ENCODE assay signal across 24 mouse cellular contexts in genomic region chr16:95715026-95715425, GRCm38 (mm10). TPM values are rescaled to one million over a fixed set of nuclear protein-coding genes. Genes with fewer than 3 reads are reported as not detected.
DNase-seq lines count a peak whose midpoint lies in the region; ATAC-seq and TF ChIP-seq lines count a peak whose summit lies in the region.
"Had no signal": no experiment of that assay in that cellular context is flagged by ENCODE, and none has a peak within 500 bp of the region (broad histone marks: within the 10 kb centered on the region; RNA-seq: fewer than 3 reads in every experiment).

No protein-coding gene starts in this region.

- no peak overlapping the region for H3K4me3 ChIP-seq in gastrocnemius, adult 2 months
- H3K4me3 ChIP-seq in limb, embryonic 13.5 days, result no peak overlapping the region
- H3K4me3 ChIP-seq in limb, embryonic 10.5 days, result no peak overlapping the region
- no peak overlapping the region for H3K4me3 ChIP-seq in myocyte
- H3K4me3 ChIP-seq: embryonic facial prominence, embryonic 15.5 days; hindbrain, embryonic 15.5 days; intestine, embryonic 15.5 days; layer of hippocampus, adult 2 months; limb, embryonic 12.5 days; liver, embryonic 12.5 days; neural tube, embryonic 15.5 days had no signal

- intact Hi-C loops in gastrocnemius, adult 2 months (cut with DNase I), result no loop called here

- no peak for ATAC-seq in limb, embryonic 13.5 days (ENCODE audit: low FRiP score, low read depth)
- ATAC-seq: CD4-positive, CD25-positive, alpha-beta regulatory T cell, adult 4 months; forebrain, embryonic 16.5 days; intestine, embryonic 15.5 days; liver, embryonic 12.5 days; Patski had no signal

- no peaks in the 10 kb centered on the region for H3K9me3 ChIP-seq in limb, embryonic 13.5 days
- H3K9me3 ChIP-seq in limb, embryonic 10.5 days (replicated peaks), result no peaks in the 10 kb centered on the region
- H3K9me3 ChIP-seq: embryonic facial prominence, embryonic 15.5 days; hindbrain, embryonic 15.5 days; intestine, embryonic 15.5 days; liver, embryonic 12.5 days; neural tube, embryonic 15.5 days had no signal

- peak; percentile 66 for DNase-seq in gastrocnemius, adult 2 months
- DNase-seq in gastrocnemius, postnatal 10 days, result no peak
- DNase-seq in limb, embryonic 10.5 days (ENCODE audit: low spot score), result no peak
- peak; percentile 71 for DNase-seq in adipocyte (ENCODE audit: low spot score)
- no peak for DNase-seq in spleen, postnatal 36 days (ENCODE audit: low spot score in 2 of 2)
- no peak for DNase-seq in urinary bladder, adult 18-20 months (ENCODE audit: low spot score in 2 of 2)
- DNase-seq: adrenal gland, adult 2 months; cerebellum, adult 11 months; cerebellum, adult 9-11 months; kidney, postnatal 25 days; thymus, postnatal 14 days had no signal

- peaks cover 95% of the 10 kb centered on the region for H3K36me3 ChIP-seq in limb, embryonic 13.5 days
- peaks cover 98% of the 10 kb centered on the region for H3K36me3 ChIP-seq in limb, embryonic 10.5 days
- peaks cover 86% of the 10 kb centered on the region for H3K36me3 ChIP-seq in myocyte (ENCODE audit: control insufficient read depth, insufficient read depth)

- no peaks in the 10 kb centered on the region for H3K4me1 ChIP-seq in limb, embryonic 13.5 days
- no peaks in the 10 kb centered on the region for H3K4me1 ChIP-seq in limb, embryonic 10.5 days
- H3K4me1 ChIP-seq: embryonic facial prominence, embryonic 15.5 days; hindbrain, embryonic 15.5 days; intestine, embryonic 15.5 days; limb, embryonic 12.5 days; liver, embryonic 12.5 days; neural tube, embryonic 15.5 days had no signal

- H3K79me2 ChIP-seq in myocyte (ENCODE audit: control insufficient read depth, insufficient read depth), result peaks cover 5% of the 10 kb centered on the region

- TF ChIP-seq CTCF in gastrocnemius, adult 2 months (IDR thresholded peaks at IDR 0.05), result no peak

- H3K9ac ChIP-seq in limb, embryonic 13.5 days, result no peak overlapping the region
- H3K9ac ChIP-seq: embryonic facial prominence, embryonic 15.5 days; hindbrain, embryonic 15.5 days; intestine, embryonic 15.5 days; limb, embryonic 12.5 days; liver, embryonic 12.5 days; neural tube, embryonic 15.5 days had no signal

- 92% methylated on average over 11 of the region's 11 CpGs for WGBS in limb, embryonic 13.5 days
- WGBS in limb, embryonic 10.5 days, result 95% methylated on average over 11 of the region's 11 CpGs

- peak overlapping the region; percentile 20; the same call in 1 of the 2 replicates for H3K27ac ChIP-seq in gastrocnemius, adult 2 months
- H3K27ac ChIP-seq in limb, embryonic 13.5 days, result 0 out of 2 replicates have a peak overlapping the region, but pooled peaks have one; percentile 6
- no peak overlapping the region for H3K27ac ChIP-seq in limb, embryonic 10.5 days
- H3K27ac ChIP-seq: embryonic facial prominence, embryonic 15.5 days; hindbrain, embryonic 15.5 days; intestine, embryonic 15.5 days; layer of hippocampus, adult 2 months; limb, embryonic 12.5 days; liver, embryonic 12.5 days; neural tube, embryonic 15.5 days had no signal

- no peaks in the 10 kb centered on the region for H3K27me3 ChIP-seq in limb, embryonic 13.5 days
- H3K27me3 ChIP-seq in limb, embryonic 10.5 days (ENCODE audit: low read depth, poor library complexity, severe bottlenecking), result no peaks in the 10 kb centered on the region
- H3K27me3 ChIP-seq in myocyte (ENCODE audit: control insufficient read depth, insufficient read depth, insufficient read length), result no peaks in the 10 kb centered on the region
- H3K27me3 ChIP-seq: embryonic facial prominence, embryonic 15.5 days; hindbrain, embryonic 15.5 days; intestine, embryonic 15.5 days; limb, embryonic 12.5 days; liver, embryonic 12.5 days; neural tube, embryonic 15.5 days; Patski had no signal

- H3ac ChIP-seq in myocyte (ENCODE audit: control insufficient read depth, insufficient read length), result no peak overlapping the region

- H3K4me2 ChIP-seq in limb, embryonic 13.5 days (replicated peaks), result no peak overlapping the region
- no peak overlapping the region for H3K4me2 ChIP-seq in myocyte (ENCODE audit: low read depth)
- H3K4me2 ChIP-seq: embryonic facial prominence, embryonic 15.5 days; hindbrain, embryonic 15.5 days; intestine, embryonic 15.5 days; limb, embryonic 12.5 days; liver, embryonic 12.5 days; midbrain, embryonic 11.5 days; neural tube, embryonic 15.5 days had no signal

- TF ChIP-seq POLR2A in myocyte (IDR thresholded peaks at IDR 0.05; ENCODE audit: insufficient read length, low read depth), result no peak

TF ChIP-seq in myocyte, 11 proteins besides CTCF, POLR2A, EP300 and RAD21:
- TF ChIP-seq POLR2AphosphoS2 (IDR thresholded peaks at IDR 0.05; ENCODE audit: insufficient read length, low read depth) (peak; percentile 16), MYOG (IDR thresholded peaks at IDR 0.05; ENCODE audit: control insufficient read depth in 1 of 3, insufficient read depth in 1 of 3, insufficient read length in 2 of 3, low read depth in 2 of 3) (no peak)

RNA-seq across cellular contexts. Expression of gene Ets2, which starts 13.2 kb away (rescaled TPM):
- 10 to 100 TPM; 22.7 to 41.9 TPM for total RNA-seq in gastrocnemius, adult 2 months (2021)
- 10 to 100 TPM; 57.8 to 65.1 TPM for total RNA-seq in gastrocnemius, postnatal 10 days (2021)
- polyA plus RNA-seq in limb, embryonic 13.5 days (2015; fragmentation: Nextera tagmentation; extraction: Ambion mirVana), result 112 and 117 TPM in 2 replicates
- 110 and 119 TPM in 2 replicates for polyA plus RNA-seq in limb, embryonic 10.5 days (2016; fragmentation: Nextera tagmentation; extraction: Ambion mirVana)
- polyA plus RNA-seq in myocyte (2012; fragmentation: generic; extraction: Trizol), result 73.9 TPM

Comparison
In these comparisons a context has a peak if more than half of its experiments do, and no peak if none do; other contexts are left out.
1. DNase-seq: peak in gastrocnemius, adult 2 months (single experiment) and adipocyte (single experiment); none in gastrocnemius, postnatal 10 days (single experiment), limb, embryonic 10.5 days (single experiment), spleen, postnatal 36 days (0 of 2) and urinary bladder, adult 18-20 months (0 of 2).